Mouse (Mus musculus) kidney, postnatal 0 days (tissue): ENCODE results near the gene Izumo1r. TPM values are rescaled to one million over a fixed set of nuclear protein-coding genes. Genes with fewer than 3 reads are reported as not detected.

Experiments used
- ATAC-seq: fragments of 200-750 bp; cut with Nextera tagmentation; replicated peaks from 2 replicates; pipeline ENCODE4 v1.8.0; 2017; ENCODE audit warnings: low read depth, moderate number of reproducible peaks, moderate TSS enrichment, moderate library complexity; ENCODE audit not compliant: low FRiP score
- DNase-seq: peaks from one replicate; pipeline ENCODE4 v3.0.0-alpha.2; 2016; ENCODE audit warnings: low spot score
- H3K27ac ChIP-seq: fragments of 300-500 bp; sonication (generic); 2 replicates; pipeline ENCODE4 v1.5.1; 2014; ENCODE audit warnings: mild to moderate bottlenecking
- H3K27me3 ChIP-seq: fragments of 300-500 bp; sonication (generic); 2 replicates; pipeline ENCODE4 v1.6.1; 2014; ENCODE audit warnings: low read length, mixed read lengths; ENCODE audit not compliant: insufficient read depth
- H3K36me3 ChIP-seq: fragments of 300-500 bp; sonication (generic); 2 replicates; pipeline ENCODE4 v1.6.1; 2014; ENCODE audit warnings: low read length, mixed read lengths; ENCODE audit not compliant: insufficient read depth
- H3K4me1 ChIP-seq: fragments of 300-500 bp; sonication (generic); replicated peaks from 2 replicates; pipeline ENCODE4 v1.6.1; 2014; ENCODE audit warnings: antibody characterized with exemption, low read length, mixed read lengths; ENCODE audit not compliant: insufficient read depth
- H3K4me2 ChIP-seq: fragments of 300-500 bp; sonication (generic); 2 replicates; pipeline ENCODE4 v1.6.1; 2014; ENCODE audit warnings: mild to moderate bottlenecking, low read length, moderate library complexity, mixed read lengths
- H3K4me3 ChIP-seq: fragments of 300-500 bp; sonication (generic); replicated peaks from 2 replicates; pipeline ENCODE4 v1.5.1; 2014; ENCODE audit warnings: low read depth, low read length
- H3K9ac ChIP-seq: fragments of 300-500 bp; sonication (generic); 2 replicates; pipeline ENCODE4 v1.6.1; 2014; ENCODE audit warnings: low read depth, low read length
- H3K9me3 ChIP-seq: fragments of 300-500 bp; sonication (generic); replicated peaks from 2 replicates; pipeline ENCODE4 v1.6.1; 2016; ENCODE audit warnings: low read length, inconsistent platforms, mixed read lengths
- CTCF ChIP-seq: IDR thresholded peaks from 2 replicates; pipeline ENCODE4 v1.5.1; 2016; ENCODE audit warnings: antibody characterized with exemption, low read depth, mild to moderate bottlenecking, moderate library complexity
- WGBS: fragments of 180-500 bp; shearing (Covaris S2); extraction: QIAGEN DNeasy Blood & Tissue Kit; methylation state at CpG from one replicate; pipeline ENCODE4 v1.1.7; 2014; 5-methylcytosine and 5-hydroxymethylcytosine counted together
- polyA plus RNA-seq: library from polyadenylated mRNA; unstranded; fragments of >200 nt; fragmentation: Nextera tagmentation; extraction: Ambion mirVana; gene quantifications from 2 replicates; pipeline ENCODE4 v1.2.1, GENCODE M21; 2015

Gene Izumo1r
- polyA plus RNA-seq, 1 experiment from 2014 or later: 0.20 TPM

DNA sequence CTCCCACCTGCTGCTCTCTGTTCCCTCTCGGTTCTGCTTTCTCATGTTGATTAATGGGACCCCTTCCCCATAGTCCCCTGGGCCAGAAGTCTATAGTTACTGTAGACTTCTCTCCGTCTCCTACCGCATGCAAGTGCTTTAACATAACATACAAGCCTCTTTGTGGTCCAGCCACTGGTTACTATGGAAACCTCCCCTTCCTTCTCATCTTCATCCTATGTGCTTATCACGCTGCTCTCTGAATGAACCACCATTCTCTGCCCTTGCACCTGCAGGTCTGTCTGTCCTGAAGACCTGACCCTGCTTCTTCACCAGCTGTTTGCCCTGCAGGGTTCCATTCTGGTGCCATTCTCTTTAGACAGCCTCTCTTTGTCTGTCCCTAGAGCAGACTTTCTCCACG, 6.2 kb upstream of the Izumo1r start:
- ATAC-seq (no peak), DNase-seq (no peak)
- WGBS: 55% methylated on average over 5 of the region's 5 CpGs
- Histone ChIP-seq H3K4me3 (no peak overlapping the region), H3K4me2 (no peak overlapping the region), H3K9ac (no peak overlapping the region), H3K9me3 (no peaks in the 10 kb centered on the region), H3K27ac (no peak overlapping the region), H3K4me1 (0 out of 2 replicates have a peak, but pooled peaks cover 2% of the 10 kb centered on the region), H3K36me3 (no peaks in the 10 kb centered on the region), H3K27me3 (no peaks in the 10 kb centered on the region)
- no peak for TF ChIP-seq CTCF

DNA sequence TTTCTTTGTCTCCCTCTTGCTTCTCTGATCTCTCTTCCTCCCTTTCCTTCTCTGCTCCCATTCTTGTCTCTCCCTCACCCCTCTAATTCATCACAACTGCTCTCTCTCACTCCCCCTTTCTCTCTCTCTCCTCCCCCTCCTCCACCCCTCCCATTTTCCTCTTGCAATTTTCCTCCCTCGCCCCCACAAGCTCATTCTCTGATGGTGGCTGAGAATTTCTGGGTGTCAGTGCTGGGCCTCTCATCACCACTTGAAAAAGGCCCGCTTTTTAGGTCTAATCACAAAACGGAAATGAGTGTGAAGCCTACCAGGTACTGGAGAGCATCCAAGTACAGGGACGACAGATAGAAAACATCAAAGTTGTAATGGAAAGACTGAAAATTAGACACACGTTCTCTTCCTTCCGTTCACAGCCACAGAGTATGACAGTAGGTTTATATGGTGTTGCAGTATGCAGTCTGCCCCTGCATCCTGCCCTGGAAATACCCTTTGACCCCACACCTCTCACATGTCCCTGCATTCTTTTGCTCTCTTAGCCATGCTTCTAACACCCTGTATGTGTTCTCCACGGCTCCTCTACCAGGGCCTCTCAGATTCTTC, 4.2 kb upstream of the Izumo1r start:
- no peak for ATAC-seq

DNA sequence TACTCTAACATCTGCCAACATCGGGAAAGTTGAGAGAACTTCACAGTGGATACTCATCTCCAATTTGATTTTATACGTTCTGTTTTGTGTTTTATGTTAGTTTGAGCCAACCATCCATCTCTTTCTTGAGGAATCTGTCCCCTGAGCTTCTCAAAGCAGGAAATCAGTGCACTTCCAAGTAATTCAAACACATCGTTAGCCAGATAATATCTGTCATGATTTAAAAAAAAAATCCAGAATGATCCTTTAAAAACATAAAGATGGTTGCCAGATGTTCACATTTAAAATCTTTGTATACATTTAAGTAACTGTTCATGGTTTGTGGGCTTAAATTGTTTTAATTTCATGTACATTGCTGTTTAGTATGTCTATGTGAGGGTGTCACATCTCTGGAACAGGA, 2.2 kb upstream of the Izumo1r start:
- Histone ChIP-seq H3K36me3 (no peaks in the 10 kb centered on the region), H3K9me3 (no peaks in the 10 kb centered on the region), H3K4me1 (0 out of 2 replicates have a peak, but pooled peaks cover 2% of the 10 kb centered on the region), H3K27me3 (no peaks in the 10 kb centered on the region), H3K4me3 (no peak overlapping the region), H3K9ac (no peak overlapping the region), H3K27ac (no peak overlapping the region), H3K4me2 (no peak overlapping the region)
- 44% methylated on average over 3 of the region's 3 CpGs for WGBS
- no peak for DNase-seq
- TF ChIP-seq CTCF: no peak
- no peak for ATAC-seq

More for the DNA sequence above, 4.2 kb upstream of the Izumo1r start:
- no peaks in the 10 kb centered on the region for H3K9me3 ChIP-seq
- no peak overlapping the region for H3K9ac ChIP-seq
- TF ChIP-seq CTCF: no peak
- H3K36me3 ChIP-seq: no peaks in the 10 kb centered on the region
- WGBS: 43% methylated on average over 7 of the region's 7 CpGs
- H3K27ac ChIP-seq: no peak overlapping the region
- no peak overlapping the region for H3K4me2 ChIP-seq
- H3K4me1 ChIP-seq: 0 out of 2 replicates have a peak, but pooled peaks cover 2% of the 10 kb centered on the region
- no peak overlapping the region for H3K4me3 ChIP-seq
- DNase-seq: no peak
- no peaks in the 10 kb centered on the region for H3K27me3 ChIP-seq

DNA sequence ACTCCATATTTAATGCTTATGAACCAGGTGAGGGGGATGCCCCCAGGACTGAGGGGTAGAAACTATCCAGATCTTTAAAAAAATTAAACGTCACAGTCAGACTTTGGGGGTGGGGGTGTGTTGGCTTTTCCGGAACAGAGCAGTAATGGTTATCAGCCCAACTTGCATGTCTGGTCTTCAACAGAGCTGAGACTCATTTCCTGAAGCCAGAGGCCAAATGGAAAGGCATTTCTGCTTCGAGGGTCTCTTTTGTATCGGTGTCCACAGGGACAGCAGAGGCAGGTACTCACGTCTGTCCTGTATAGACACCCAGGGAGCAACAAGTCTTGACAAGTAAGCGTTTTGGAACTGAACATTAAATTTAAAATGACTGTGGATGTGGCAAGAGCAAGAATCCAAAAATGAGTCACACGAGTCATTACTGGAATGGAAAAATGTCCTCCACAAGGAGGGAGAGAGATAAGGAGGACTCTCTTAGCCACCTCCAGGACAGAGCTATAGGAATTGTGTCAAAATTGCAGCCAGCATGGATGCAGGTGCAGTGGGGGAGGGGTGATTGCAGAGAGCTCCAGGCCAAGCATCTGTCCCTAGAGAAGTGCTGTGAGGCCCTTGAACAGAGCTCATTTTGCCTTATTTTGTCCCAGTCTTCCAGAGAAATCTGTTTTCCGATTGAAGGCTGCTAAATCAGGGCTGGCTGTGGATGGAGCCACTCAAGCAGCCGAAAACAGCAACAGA, 1.2 kb upstream of the Izumo1r start:
- Histone ChIP-seq H3K4me1 (0 out of 2 replicates have a peak, but pooled peaks cover 2% of the 10 kb centered on the region), H3K4me2 (no peak overlapping the region), H3K4me3 (no peak overlapping the region), H3K27me3 (no peaks in the 10 kb centered on the region), H3K36me3 (no peaks in the 10 kb centered on the region), H3K27ac (no peak overlapping the region), H3K9ac (no peak overlapping the region), H3K9me3 (no peaks in the 10 kb centered on the region)
- WGBS: 47% methylated on average over 9 of the region's 9 CpGs
- TF ChIP-seq CTCF: no peak
- DNase-seq (no peak), ATAC-seq (no peak)

- 89% methylated on average over 3 of the region's 3 CpGs for WGBS
- DNase-seq (no peak), ATAC-seq (no peak)
- H3K4me1 ChIP-seq: 0 out of 2 replicates have a peak, but pooled peaks cover 2% of the 10 kb centered on the region
- H3K27me3 ChIP-seq: no peaks in the 10 kb centered on the region
- no peak overlapping the region for H3K9ac ChIP-seq
- TF ChIP-seq CTCF: no peak
- no peak overlapping the region for H3K4me3 ChIP-seq
- H3K36me3 ChIP-seq: no peaks in the 10 kb centered on the region
- H3K9me3 ChIP-seq: no peaks in the 10 kb centered on the region
- H3K4me2 ChIP-seq: no peak overlapping the region
- H3K27ac ChIP-seq: no peak overlapping the region
These were observed 743 bp downstream of the Izumo1r start for GRCm38 (mm10) chr9:14903006-14903405.

- no peak for ATAC-seq
- WGBS: 89% methylated on average over 2 of the region's 2 CpGs
- Histone ChIP-seq H3K27ac (no peak overlapping the region), H3K4me3 (no peak overlapping the region), H3K9ac (no peak overlapping the region), H3K4me2 (no peak overlapping the region), H3K9me3 (no peaks in the 10 kb centered on the region), H3K36me3 (no peaks in the 10 kb centered on the region), H3K4me1 (0 out of 2 replicates have a peak, but pooled peaks cover 2% of the 10 kb centered on the region), H3K27me3 (no peaks in the 10 kb centered on the region)
- no peak for DNase-seq
- no peak for TF ChIP-seq CTCF
These were observed 1.3 kb downstream of the Izumo1r start for GRCm38 (mm10) chr9:14902416-14902815.
